Mouse (Mus musculus) liver, embryonic 15.5 days (tissue): ENCODE results near the gene Chmp2a. TPM values are rescaled to one million over a fixed set of nuclear protein-coding genes. Genes with fewer than 3 reads are reported as not detected.

ENCODE experiments used
- ATAC-seq: fragments of 200-750 bp; cut with Nextera tagmentation; 2 replicates; pipeline ENCODE4 v1.8.0; 2017; ENCODE audit warnings: moderate number of reproducible peaks, mild to moderate bottlenecking, moderate library complexity; ENCODE audit not compliant: insufficient read depth
- H3K27ac ChIP-seq: fragments of 300-500 bp; sonication (generic); replicated peaks from 2 replicates; pipeline ENCODE4 v1.5.1; 2015; ENCODE audit warnings: mild to moderate bottlenecking, inconsistent platforms
- H3K27me3 ChIP-seq: fragments of 300-500 bp; sonication (generic); 2 replicates; pipeline ENCODE4 v1.6.1; 2015; ENCODE audit warnings: mild to moderate bottlenecking, inconsistent platforms
- H3K36me3 ChIP-seq: fragments of 300-500 bp; sonication (generic); replicated peaks from 2 replicates; pipeline ENCODE4 v1.6.1; 2015; ENCODE audit warnings: moderate library complexity, mild to moderate bottlenecking, inconsistent platforms
- H3K4me1 ChIP-seq: fragments of 300-500 bp; sonication (generic); replicated peaks from 2 replicates; pipeline ENCODE4 v1.6.1; 2015; ENCODE audit warnings: inconsistent platforms
- H3K4me2 ChIP-seq: fragments of 300-500 bp; sonication (generic); 2 replicates; pipeline ENCODE4 v1.6.1; 2015; ENCODE audit warnings: moderate library complexity, mild to moderate bottlenecking, inconsistent platforms
- H3K4me3 ChIP-seq: fragments of 300-500 bp; sonication (generic); replicated peaks from 2 replicates; pipeline ENCODE4 v1.5.1; 2015; ENCODE audit warnings: mild to moderate bottlenecking, inconsistent platforms
- H3K9ac ChIP-seq: fragments of 300-500 bp; sonication (generic); 2 replicates; pipeline ENCODE4 v1.6.1; 2015; ENCODE audit warnings: moderate library complexity, mild to moderate bottlenecking, inconsistent platforms
- H3K9me3 ChIP-seq: fragments of 300-500 bp; sonication (generic); replicated peaks from 2 replicates; pipeline ENCODE4 v1.6.1; 2016; ENCODE audit warnings: inconsistent platforms
- WGBS: fragments of 180-500 bp; shearing (Covaris S2); methylation state at CpG from one replicate; pipeline ENCODE4 v1.1.7; 2015; ENCODE audit warnings: mixed read lengths; ENCODE audit not compliant: insufficient replicate concordance; 5-methylcytosine and 5-hydroxymethylcytosine counted together
- polyA plus RNA-seq: library from polyadenylated mRNA; unstranded; fragments of >200 nt; fragmentation: Nextera tagmentation; extraction: Ambion mirVana; gene quantifications from 2 replicates; pipeline ENCODE4 v1.2.1, GENCODE M21; 2015

Gene Chmp2a
- polyA plus RNA-seq, 1 experiment from 2014 or later, result 120 TPM

DNA sequence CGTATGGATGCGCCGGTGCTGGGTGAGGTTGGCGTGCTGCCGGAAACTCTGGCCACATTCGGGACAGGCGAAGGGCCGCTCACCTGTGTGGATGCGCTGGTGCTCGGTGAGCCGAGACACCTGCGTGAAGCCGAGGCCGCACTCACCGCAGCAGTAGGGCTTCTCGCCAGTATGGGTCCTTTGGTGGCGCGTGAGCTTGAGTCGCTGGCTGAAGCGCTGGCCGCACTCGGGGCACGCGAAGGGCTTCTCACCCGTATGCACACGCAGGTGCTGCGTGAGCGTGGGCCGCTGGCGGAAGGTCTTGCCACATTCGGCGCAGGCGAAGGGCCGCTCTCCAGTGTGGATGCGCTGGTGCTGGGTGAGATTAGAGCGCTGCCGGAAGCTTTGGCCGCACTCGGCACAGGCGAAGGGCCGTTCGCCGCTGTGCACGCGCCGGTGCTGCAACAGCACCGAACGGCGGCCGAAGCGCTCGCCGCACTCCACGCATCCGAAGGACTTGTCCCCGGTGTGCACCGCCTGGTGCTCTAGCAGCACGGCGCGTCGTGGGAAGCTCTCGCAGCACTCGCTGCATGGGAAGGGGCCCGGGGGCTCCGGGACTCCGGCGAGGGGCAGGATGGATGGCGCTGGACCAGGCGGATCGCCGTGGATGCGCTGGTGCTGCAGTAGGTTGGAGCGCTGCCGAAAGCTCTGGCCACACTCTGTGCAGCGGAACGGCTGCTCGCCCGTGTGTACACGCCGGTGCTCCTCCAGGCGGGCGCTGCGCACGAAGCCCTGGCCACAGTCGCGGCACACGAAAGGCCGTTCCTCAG is 9.0 kb upstream of the Chmp2a start:
- H3K36me3 ChIP-seq, result no peaks in the 10 kb centered on the region
- WGBS, result 6% methylated on average over 88 of the region's 88 CpGs
- no peak overlapping the region; the same call in 1 of the 2 replicates for H3K9ac ChIP-seq
- peak overlapping the region; percentile 72 for H3K4me2 ChIP-seq
- peaks cover 51% of the 10 kb centered on the region for H3K27me3 ChIP-seq
- no peak for ATAC-seq
- peak overlapping the region; percentile 44 for H3K4me3 ChIP-seq
- no peak overlapping the region for H3K27ac ChIP-seq
- peaks cover 36% of the 10 kb centered on the region for H3K4me1 ChIP-seq
- no peaks in the 10 kb centered on the region for H3K9me3 ChIP-seq

DNA sequence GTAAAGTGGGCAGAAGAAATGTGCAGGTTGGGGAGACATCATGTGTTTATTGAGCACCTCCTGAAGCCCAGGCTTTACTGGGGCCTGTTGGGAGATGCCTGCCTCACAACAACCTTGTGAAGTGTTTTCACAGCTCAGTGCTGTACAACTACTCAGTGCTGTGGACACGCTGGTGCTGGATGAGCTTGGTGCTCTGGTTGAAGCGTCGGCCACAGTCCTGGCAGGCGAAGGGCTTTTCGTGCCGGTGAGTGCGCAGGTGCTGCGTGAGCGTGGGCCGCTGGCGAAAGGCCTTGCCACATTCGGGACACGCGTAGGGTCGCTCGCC is 8.5 kb upstream of the Chmp2a start:
- Histone ChIP-seq H3K9ac (no peak overlapping the region), H3K9me3 (no peaks in the 10 kb centered on the region), H3K4me1 (peaks cover 39% of the 10 kb centered on the region), H3K4me3 (peak overlapping the region; percentile 44; the same call in 1 of the 2 replicates), H3K27ac (no peak overlapping the region), H3K36me3 (no peaks in the 10 kb centered on the region), H3K27me3 (peaks cover 51% of the 10 kb centered on the region), H3K4me2 (peak overlapping the region; percentile 72)
- no peak for ATAC-seq
- WGBS, result 45% methylated on average over 16 of the region's 16 CpGs

DNA sequence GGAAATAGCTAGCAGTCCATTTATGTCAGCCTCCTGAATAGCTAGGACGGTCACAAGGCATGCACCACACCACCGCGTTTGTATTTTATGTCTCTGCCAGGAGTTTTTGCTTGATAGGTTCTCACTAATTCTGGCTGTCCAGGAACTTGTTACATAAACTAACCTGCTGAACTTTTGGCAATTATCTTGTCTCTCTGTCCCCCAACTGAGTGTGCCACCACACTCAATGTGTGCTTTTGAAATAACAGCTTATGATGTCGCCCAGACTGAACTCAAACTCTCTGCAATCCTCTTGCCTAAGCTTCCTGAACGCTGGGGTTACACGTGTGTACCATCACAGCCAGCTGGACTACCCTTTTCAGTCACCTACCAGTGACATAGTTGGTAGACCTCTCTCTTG is 7.9 kb upstream of the Chmp2a start:
- no peaks in the 10 kb centered on the region for H3K36me3 ChIP-seq
- H3K4me3 ChIP-seq, result no peak overlapping the region
- ATAC-seq, result no peak
- no peaks in the 10 kb centered on the region for H3K9me3 ChIP-seq
- no peak overlapping the region for H3K27ac ChIP-seq
- H3K27me3 ChIP-seq, result peaks cover 51% of the 10 kb centered on the region
- 59% methylated on average over 6 of the region's 6 CpGs for WGBS
- H3K4me2 ChIP-seq, result no peak overlapping the region
- peaks cover 39% of the 10 kb centered on the region for H3K4me1 ChIP-seq
- H3K9ac ChIP-seq, result no peak overlapping the region

DNA sequence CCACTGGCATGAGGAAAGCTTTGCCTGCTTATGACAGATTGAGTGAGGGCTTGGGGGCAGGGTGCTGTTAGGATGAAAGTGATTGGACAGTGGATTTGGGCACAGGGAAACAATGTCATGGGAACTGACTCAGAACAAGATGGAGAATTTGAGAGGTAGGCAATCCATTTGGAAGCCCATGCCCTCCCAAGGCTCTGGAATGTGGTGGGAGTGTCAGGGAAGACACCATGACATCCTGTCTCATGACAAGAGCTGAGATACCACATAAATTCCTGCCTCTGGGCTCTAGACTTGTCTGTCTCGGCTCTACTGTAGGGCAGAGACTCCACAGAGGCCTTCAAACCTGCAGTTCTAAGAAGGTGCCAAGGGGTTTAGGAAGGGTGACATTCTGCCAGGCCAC is 6.6 kb upstream of the Chmp2a start:
- ATAC-seq, result no peak
- no peak overlapping the region for H3K9ac ChIP-seq
- peaks cover 3% of the 10 kb centered on the region for H3K36me3 ChIP-seq
- H3K4me2 ChIP-seq, result no peak overlapping the region
- H3K4me1 ChIP-seq, result peaks cover 48% of the 10 kb centered on the region
- 55% methylated on average over 1 of the region's 1 CpGs for WGBS
- no peak overlapping the region for H3K4me3 ChIP-seq
- peaks cover 51% of the 10 kb centered on the region for H3K27me3 ChIP-seq
- no peak overlapping the region for H3K27ac ChIP-seq
- no peaks in the 10 kb centered on the region for H3K9me3 ChIP-seq

DNA sequence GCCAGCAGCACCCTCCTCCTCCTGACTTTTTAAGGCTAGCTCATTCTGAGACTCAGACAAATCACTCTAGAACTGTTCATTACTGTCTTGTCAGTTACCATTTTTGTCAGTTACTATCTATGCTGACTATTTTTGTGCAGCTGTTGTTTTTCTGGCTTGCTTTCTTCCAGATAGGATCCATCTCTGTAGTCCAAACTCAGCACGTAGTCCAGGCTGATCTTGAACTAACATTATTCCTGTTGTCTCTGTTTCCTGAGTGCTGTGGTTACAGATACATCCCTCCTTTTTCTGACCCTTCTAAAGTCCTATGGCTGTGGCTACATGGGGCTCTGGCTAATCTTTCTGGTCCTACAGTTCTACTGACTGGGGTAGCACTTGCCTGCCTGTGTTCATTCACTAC is 4.6 kb upstream of the Chmp2a start:
- peak overlapping the region; percentile 98 for H3K9ac ChIP-seq
- H3K4me2 ChIP-seq, result peak overlapping the region; percentile 86
- H3K27ac ChIP-seq, result peak overlapping the region; percentile 98
- WGBS, result 19% methylated on average over 1 of the region's 1 CpGs
- peaks cover 34% of the 10 kb centered on the region for H3K27me3 ChIP-seq
- H3K36me3 ChIP-seq, result peaks cover 18% of the 10 kb centered on the region
- ATAC-seq, result no peak
- H3K4me1 ChIP-seq, result peaks cover 59% of the 10 kb centered on the region
- H3K4me3 ChIP-seq, result peak overlapping the region; percentile 87
- no peaks in the 10 kb centered on the region for H3K9me3 ChIP-seq

DNA sequence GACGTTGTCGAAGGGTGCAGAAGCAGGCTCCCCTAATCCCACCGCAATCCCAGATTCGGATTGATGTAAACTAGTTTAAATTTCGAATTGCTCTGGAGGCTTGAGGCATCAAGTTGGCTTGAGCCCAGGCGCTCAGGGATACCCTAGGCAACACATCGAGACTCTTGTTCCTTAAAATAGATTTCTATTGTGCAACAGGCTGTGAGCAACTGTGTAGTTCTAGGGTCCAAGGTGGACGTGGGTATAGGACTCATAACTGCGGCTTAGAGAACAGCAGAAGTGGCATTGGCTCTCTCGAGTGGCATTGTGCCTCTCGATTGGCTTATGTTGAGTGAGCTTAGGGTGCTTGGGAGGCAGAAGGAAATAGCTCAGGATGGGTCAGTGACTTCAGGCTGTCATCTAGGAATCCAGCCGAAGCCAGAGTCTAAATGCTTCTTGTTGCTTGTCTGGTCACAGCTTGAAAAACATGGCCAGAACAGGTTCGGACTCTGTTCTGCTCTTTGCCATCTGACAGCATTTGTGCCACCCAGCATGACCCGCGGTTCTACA is 4.1 kb upstream of the Chmp2a start:
- Histone ChIP-seq H3K4me1 (peaks cover 58% of the 10 kb centered on the region), H3K4me3 (peak overlapping the region; percentile 87), H3K36me3 (peaks cover 19% of the 10 kb centered on the region), H3K9ac (peak overlapping the region; percentile 98), H3K27me3 (peaks cover 29% of the 10 kb centered on the region), H3K9me3 (no peaks in the 10 kb centered on the region), H3K4me2 (peak overlapping the region; percentile 86), H3K27ac (peak overlapping the region; percentile 98)
- 12% methylated on average over 15 of the region's 15 CpGs for WGBS
- ATAC-seq, result no peak

DNA sequence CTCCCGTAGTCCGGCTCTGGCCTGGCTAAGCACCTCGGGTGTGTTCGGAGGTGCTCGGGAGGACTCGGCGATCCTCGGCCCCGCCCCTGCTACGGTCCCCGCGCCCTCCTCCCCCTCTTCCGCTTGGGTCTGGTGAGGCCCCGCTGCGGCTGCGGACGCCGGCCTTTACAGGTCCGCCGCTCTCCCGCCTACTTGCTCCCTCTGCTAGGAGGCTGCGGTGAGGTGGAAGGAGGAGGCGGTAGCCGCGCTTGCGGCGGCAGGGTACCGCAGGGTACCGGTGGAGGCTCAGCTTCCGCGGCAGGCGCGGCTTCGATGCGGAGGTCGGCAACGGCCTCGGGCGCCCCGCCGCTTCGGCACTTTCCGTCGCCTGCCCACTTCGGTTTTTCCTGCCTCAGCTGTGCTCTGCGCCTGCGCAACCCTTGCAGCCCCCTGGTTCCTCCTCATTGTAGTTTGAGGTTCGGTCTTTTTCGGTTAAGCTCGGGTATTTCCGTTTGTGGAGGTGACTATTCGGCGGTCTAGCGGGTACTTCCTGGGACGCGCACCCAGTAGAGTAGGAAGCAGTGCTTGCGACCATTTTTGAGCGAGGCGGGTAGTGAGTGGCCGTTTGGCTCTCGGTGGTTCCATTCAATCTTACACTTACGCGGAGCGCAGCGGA is 3.4 kb upstream of the Chmp2a start, which contains the start of gene Ube2m:
Ube2m (minus strand) TSS at position 375 of the 655 bp plus-strand sequence.
- Histone ChIP-seq H3K9me3 (no peaks in the 10 kb centered on the region), H3K36me3 (peaks cover 26% of the 10 kb centered on the region), H3K9ac (peak within 1 kb of the TSS; percentile 98), H3K27ac (peak within 1 kb of the TSS; percentile 98), H3K4me1 (peaks cover 58% of the 10 kb centered on the region), H3K4me3 (peak within 1 kb of the TSS; percentile 87), H3K4me2 (peak within 1 kb of the TSS; percentile 86), H3K27me3 (peaks cover 22% of the 10 kb centered on the region)
- peak; percentile 90 for ATAC-seq
- WGBS, result under 1% methylated on average over 65 of the region's 65 CpGs

DNA sequence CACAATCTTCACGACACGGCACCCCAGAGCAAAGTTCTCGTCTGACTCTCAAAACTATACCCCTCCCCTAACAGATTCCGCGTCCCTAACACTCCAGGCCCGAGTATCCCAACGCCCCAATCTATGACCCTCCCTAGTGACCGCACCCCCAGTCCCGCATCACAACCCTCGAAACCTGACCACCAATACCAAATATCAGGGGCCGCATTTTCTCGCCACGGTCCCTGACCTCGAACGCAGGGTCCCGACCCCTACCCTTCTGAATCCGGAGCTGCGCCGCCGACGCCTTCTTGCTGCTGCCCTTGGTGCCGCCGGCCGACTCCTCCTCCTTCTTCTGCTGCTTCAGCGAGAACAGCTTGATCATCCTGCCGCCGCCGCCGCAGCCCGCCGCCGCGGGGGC is 2.8 kb upstream of the Chmp2a start:
- Histone ChIP-seq H3K27me3 (peaks cover 16% of the 10 kb centered on the region), H3K4me3 (peak overlapping the region; percentile 87), H3K36me3 (peaks cover 33% of the 10 kb centered on the region), H3K9me3 (no peaks in the 10 kb centered on the region), H3K4me1 (peaks cover 63% of the 10 kb centered on the region), H3K9ac (peak overlapping the region; percentile 98), H3K4me2 (peak overlapping the region; percentile 86), H3K27ac (peak overlapping the region; percentile 98)
- ATAC-seq, result peak; percentile 17
- under 1% methylated on average over 32 of the region's 33 CpGs for WGBS

DNA sequence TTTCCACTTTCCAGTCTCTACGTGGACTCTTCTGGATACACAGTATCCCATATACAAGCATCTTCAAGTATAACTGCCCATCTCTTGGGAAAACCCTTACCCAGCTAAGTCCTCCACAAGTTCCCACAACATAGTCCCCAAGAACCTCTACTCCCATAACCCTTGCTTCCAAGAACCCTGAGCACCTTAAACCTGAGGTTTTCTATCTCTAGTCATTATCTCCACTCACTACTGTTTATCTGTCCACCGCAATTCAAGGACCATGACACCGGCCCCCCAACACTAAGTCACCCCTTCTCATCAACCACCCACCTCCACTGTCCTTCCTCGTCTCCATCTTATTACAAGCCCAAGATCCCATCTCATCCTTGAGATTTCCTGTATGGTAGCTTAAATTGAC is 2.2 kb upstream of the Chmp2a start:
- 24% methylated on average over 4 of the region's 4 CpGs for WGBS
- H3K9me3 ChIP-seq, result no peaks in the 10 kb centered on the region
- peak overlapping the region; percentile 98 for H3K9ac ChIP-seq
- peak overlapping the region; percentile 87 for H3K4me3 ChIP-seq
- peaks cover 68% of the 10 kb centered on the region for H3K4me1 ChIP-seq
- peak overlapping the region; percentile 86 for H3K4me2 ChIP-seq
- H3K36me3 ChIP-seq, result peaks cover 38% of the 10 kb centered on the region
- peaks cover 10% of the 10 kb centered on the region for H3K27me3 ChIP-seq
- no peak for ATAC-seq
- H3K27ac ChIP-seq, result peak overlapping the region; percentile 98

DNA sequence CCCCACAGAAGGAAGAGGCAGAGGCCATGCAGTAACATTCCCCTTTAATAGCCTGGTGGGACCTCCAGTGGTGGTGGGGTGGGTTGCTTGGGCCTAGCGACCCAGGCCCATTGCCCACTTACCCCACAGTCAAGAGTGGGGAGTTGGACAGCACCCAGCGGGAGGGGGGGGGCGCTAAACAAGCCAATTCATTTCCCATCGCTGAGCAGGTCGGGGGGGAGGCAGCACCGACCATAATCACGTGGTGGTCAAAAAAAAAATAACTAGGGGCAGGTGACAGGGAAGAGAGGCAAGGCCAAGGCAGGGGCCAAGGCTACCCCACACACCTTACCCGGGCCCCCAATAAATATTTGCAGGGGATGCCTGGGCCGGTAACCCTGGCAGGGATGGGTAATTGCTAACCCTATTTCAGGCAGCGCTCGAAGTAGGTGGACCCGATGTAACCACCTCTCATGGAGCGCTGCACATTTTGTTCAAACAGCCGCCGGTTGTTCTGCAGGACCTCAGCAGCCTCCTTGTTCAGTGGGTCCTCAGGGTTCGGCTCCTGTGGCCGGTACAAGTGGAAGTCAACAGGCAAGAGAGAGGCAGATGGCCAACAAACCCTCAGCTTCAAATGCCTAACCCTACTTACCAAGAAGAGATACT is 726 bp upstream of the Chmp2a start:
- WGBS, result 81% methylated on average over 17 of the region's 17 CpGs
- ATAC-seq, result no peak
- H3K4me3 ChIP-seq, result peak overlapping the region; percentile 78

More for the DNA sequence above, 726 bp upstream of the Chmp2a start:
- H3K27me3 ChIP-seq, result no peaks in the 10 kb centered on the region
- peak overlapping the region; percentile 80 for H3K4me2 ChIP-seq
- peak overlapping the region; percentile 98 for H3K27ac ChIP-seq
- peaks cover 53% of the 10 kb centered on the region for H3K36me3 ChIP-seq
- H3K9ac ChIP-seq, result peak overlapping the region; percentile 82
- H3K9me3 ChIP-seq, result no peaks in the 10 kb centered on the region
- peaks cover 69% of the 10 kb centered on the region for H3K4me1 ChIP-seq
